Mouse (Mus musculus) bone marrow, adult 2 months (tissue): Measurements from ENCODE around the gene Pmm2.

Experiments
- CTCF ChIP-seq: fragments of 200-500 bp; IDR thresholded peaks from 2 replicates; pipeline ENCODE4 v1.5.1; 2011; ENCODE audit warnings: low read length, control low read depth; ENCODE audit not compliant: control insufficient read depth, insufficient read depth
- POLR2A ChIP-seq: fragments of 200-500 bp; IDR thresholded peaks from 2 replicates; pipeline ENCODE4 v1.6.1; 2011; ENCODE audit warnings: low read depth, mild to moderate bottlenecking, control low read depth, low read length, borderline replicate concordance; ENCODE audit not compliant: control insufficient read depth

DNA sequence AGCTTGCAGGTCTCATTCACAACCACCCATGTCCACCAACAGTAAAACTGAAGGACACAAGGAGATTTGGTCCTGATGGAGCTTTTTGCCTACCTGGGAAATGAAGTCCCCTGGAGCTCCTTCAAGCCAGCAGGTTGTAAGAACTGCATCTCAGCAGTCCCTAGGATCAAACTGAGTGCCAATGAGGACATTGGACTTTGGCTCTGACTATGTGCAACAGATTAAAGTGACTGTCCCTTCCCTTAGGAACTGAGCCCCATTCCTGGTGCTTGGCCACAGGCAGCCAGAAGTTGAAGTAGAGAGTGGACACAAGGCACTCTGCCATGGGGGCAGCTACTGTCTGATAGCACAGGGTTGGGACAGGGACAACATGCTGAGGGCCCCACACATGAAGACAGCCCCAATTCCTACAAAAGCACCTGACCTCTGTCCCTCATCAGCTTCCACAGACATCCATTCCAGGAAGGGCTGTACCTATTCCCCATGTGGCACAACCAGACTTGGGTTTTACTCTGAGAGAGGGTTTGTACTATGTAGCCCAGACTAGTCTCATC lies 50.2 kb downstream of the Pmm2 start:
- TF ChIP-seq CTCF (no peak), POLR2A (no peak)
